Mouse (Mus musculus) thymus, adult 2 months (tissue): ENCODE data around the gene Baat.

Source experiments
- CTCF ChIP-seq: fragments of 200-500 bp; IDR thresholded peaks from 2 replicates; pipeline ENCODE4 v1.5.1; 2012; ENCODE audit warnings: mild to moderate bottlenecking, control low read depth, low read length, moderate library complexity, borderline replicate concordance; ENCODE audit not compliant: control insufficient read depth, poor library complexity, insufficient read depth; ENCODE audit errors: extremely low read depth
- POLR2A ChIP-seq: fragments of 200-500 bp; IDR thresholded peaks from 2 replicates; pipeline ENCODE4 v1.6.1; 2012; ENCODE audit warnings: mild to moderate bottlenecking, low read length, control low read depth, moderate library complexity; ENCODE audit not compliant: control insufficient read depth, poor library complexity, insufficient read depth; ENCODE audit errors: extremely low read depth

GRCm38 (mm10) chr4:49521346-49521745, 15.0 kb upstream of the Baat start:
- TF ChIP-seq CTCF, result no peak; the same call in 1 of the 2 replicates
- no peak for TF ChIP-seq POLR2A
